Mouse (Mus musculus): ENCODE measurements around the gene Eng. TPM values are rescaled to one million over a fixed set of nuclear protein-coding genes. Genes with fewer than 3 reads are reported as not detected.

Gene Eng
- 4.0 and 6.7 TPM in 2 replicates for total RNA-seq (2015; ENCODE audit: low replicate concordance)
- total RNA-seq (2017; ENCODE audit: low replicate concordance): 1.5 and 3.2 TPM in 2 replicates

GRCm38 (mm10) chr2:32646379-32647056 is at the start of gene Eng:
TSS of gene Eng (plus strand) at chr2:32646595.
- peak; percentile 44 for ATAC-seq (replicated peaks; ENCODE audit: low FRiP score, poor library complexity, severe bottlenecking)

GRCm38 (mm10) chr2:32596725-32597124 is 49.7 kb upstream of the Eng start:
- no peak for ATAC-seq (replicated peaks; ENCODE audit: low FRiP score, poor library complexity, severe bottlenecking)

- no peak for ATAC-seq (replicated peaks; ENCODE audit: low FRiP score, poor library complexity, severe bottlenecking)
Measured at GRCm38 (mm10) chr2:32597248-32597647, 49.1 kb upstream of the Eng start.

GRCm38 (mm10) chr2:32597699-32598098 is 48.7 kb upstream of the Eng start:
- no peak for ATAC-seq (replicated peaks; ENCODE audit: low FRiP score, poor library complexity, severe bottlenecking)

GRCm38 (mm10) chr2:32598506-32598905 is 47.9 kb upstream of the Eng start:
- no peak for ATAC-seq (replicated peaks; ENCODE audit: low FRiP score, poor library complexity, severe bottlenecking)

- no peak for ATAC-seq (replicated peaks; ENCODE audit: low FRiP score, poor library complexity, severe bottlenecking)
Measured at GRCm38 (mm10) chr2:32599409-32599808, 47.0 kb upstream of the Eng start, which contains the start of gene St6galnac6. TSS of gene St6galnac6 (plus strand) at chr2:32599709.

- ATAC-seq (replicated peaks; ENCODE audit: low FRiP score, poor library complexity, severe bottlenecking): peak; percentile 62
Measured at GRCm38 (mm10) chr2:32601417-32602065, 44.9 kb upstream of the Eng start.

- ATAC-seq (replicated peaks; ENCODE audit: low FRiP score, poor library complexity, severe bottlenecking): peak; percentile 61
Measured at GRCm38 (mm10) chr2:32602600-32603054, 43.8 kb upstream of the Eng start.

GRCm38 (mm10) chr2:32604631-32605030 is 41.8 kb upstream of the Eng start:
- no peak for ATAC-seq (replicated peaks; ENCODE audit: low FRiP score, poor library complexity, severe bottlenecking)

GRCm38 (mm10) chr2:32606161-32607142 is 39.9 kb upstream of the Eng start:
- peak; percentile 75 for ATAC-seq (replicated peaks; ENCODE audit: low FRiP score, poor library complexity, severe bottlenecking)

GRCm38 (mm10) chr2:32607262-32607947 is 39.0 kb upstream of the Eng start:
- peak; percentile 34 for ATAC-seq (replicated peaks; ENCODE audit: low FRiP score, poor library complexity, severe bottlenecking)

GRCm38 (mm10) chr2:32608141-32608777 is 38.1 kb upstream of the Eng start:
- peak; percentile 59 for ATAC-seq (replicated peaks; ENCODE audit: low FRiP score, poor library complexity, severe bottlenecking)

GRCm38 (mm10) chr2:32608778-32609435 is 37.5 kb upstream of the Eng start:
- peak; percentile 6 for ATAC-seq (replicated peaks; ENCODE audit: low FRiP score, poor library complexity, severe bottlenecking)

GRCm38 (mm10) chr2:32610610-32611229 is 35.7 kb upstream of the Eng start:
- 0 out of 2 replicates have a peak, but pooled peaks have one; percentile 13 for ATAC-seq (replicated peaks; ENCODE audit: low FRiP score, poor library complexity, severe bottlenecking)

- no peak for ATAC-seq (replicated peaks; ENCODE audit: low FRiP score, poor library complexity, severe bottlenecking)
Measured at GRCm38 (mm10) chr2:32612274-32612673, 34.1 kb upstream of the Eng start.

GRCm38 (mm10) chr2:32617109-32617508 is 29.3 kb upstream of the Eng start:
- ATAC-seq (replicated peaks; ENCODE audit: low FRiP score, poor library complexity, severe bottlenecking): no peak

- ATAC-seq (replicated peaks; ENCODE audit: low FRiP score, poor library complexity, severe bottlenecking): no peak
Measured at GRCm38 (mm10) chr2:32617601-32618000, 28.8 kb upstream of the Eng start.

GRCm38 (mm10) chr2:32618051-32618450 is 28.3 kb upstream of the Eng start:
- no peak for ATAC-seq (replicated peaks; ENCODE audit: low FRiP score, poor library complexity, severe bottlenecking)
